ENCODE assay signal across 28 mouse cellular contexts in genomic region chr9:68883005-68883404, GRCm38 (mm10).
DNase-seq lines count a peak whose midpoint lies in the region; ATAC-seq and TF ChIP-seq lines count a peak whose summit lies in the region.
"Had no signal": no experiment of that assay in that cellular context is flagged by ENCODE, and none has a peak within 500 bp of the region (broad histone marks: within the 10 kb centered on the region; RNA-seq: fewer than 3 reads in every experiment).

No protein-coding gene starts in this region.

- no peak for TF ChIP-seq EP300 in heart, adult 2 months (IDR thresholded peaks at IDR 0.05; ENCODE audit: insufficient read depth, low read depth, low read length)
- TF ChIP-seq EP300 in stomach, postnatal 0 days (optimal IDR thresholded peaks at IDR 0.05) = no peak

- no peaks in the 10 kb centered on the region for H3K27me3 ChIP-seq in heart, adult 2 months (ENCODE audit: control insufficient read depth, insufficient read depth, low read length)
- H3K27me3 ChIP-seq in heart, embryonic 12.5 days (replicated peaks) = no peaks in the 10 kb centered on the region
- H3K27me3 ChIP-seq in midbrain, embryonic 13.5 days = no peaks in the 10 kb centered on the region
- H3K27me3 ChIP-seq in midbrain, embryonic 11.5 days (ENCODE audit: control insufficient read depth, insufficient read depth, low read length) = no peaks in the 10 kb centered on the region
- H3K27me3 ChIP-seq in stomach, postnatal 0 days (ENCODE audit: control insufficient read depth, insufficient read depth, low read length) = no peaks in the 10 kb centered on the region
- H3K27me3 ChIP-seq: hindbrain, embryonic 15.5 days; neural tube, embryonic 12.5 days; stomach, embryonic 15.5 days had no signal

- no peak overlapping the region for H3K4me3 ChIP-seq in heart, adult 2 months
- no peak overlapping the region for H3K4me3 ChIP-seq in heart, embryonic 12.5 days
- H3K4me3 ChIP-seq in midbrain, embryonic 13.5 days (replicated peaks) = no peak overlapping the region
- no peak overlapping the region for H3K4me3 ChIP-seq in midbrain, embryonic 11.5 days (ENCODE audit: low read depth, low read length)
- no peak overlapping the region for H3K4me3 ChIP-seq in stomach, postnatal 0 days (ENCODE audit: low read depth, low read length)
- H3K4me3 ChIP-seq: hindbrain, embryonic 10.5 days; hindbrain, embryonic 15.5 days; midbrain, embryonic 10.5 days; myocyte; neural tube, embryonic 12.5 days; stomach, embryonic 15.5 days had no signal

- intact Hi-C loops in heart, adult 2 months (cut with DNase I) = loop anchor here (5.0 kb wide), 1 partner anchor 239 kb away; no protein-coding TSS in a partner anchor

- H3K4me2 ChIP-seq in heart, embryonic 12.5 days = no peak overlapping the region
- no peak overlapping the region for H3K4me2 ChIP-seq in midbrain, embryonic 13.5 days (replicated peaks)
- H3K4me2 ChIP-seq in midbrain, embryonic 11.5 days = no peak overlapping the region
- no peak overlapping the region for H3K4me2 ChIP-seq in stomach, postnatal 0 days (replicated peaks; ENCODE audit: low read depth)
- H3K4me2 ChIP-seq: heart, embryonic 11.5 days; hindbrain, embryonic 15.5 days; neural tube, embryonic 12.5 days; stomach, embryonic 15.5 days had no signal

- no peak overlapping the region for H3K9ac ChIP-seq in heart, adult 2 months (ENCODE audit: low read depth, low read length)
- no peak overlapping the region for H3K9ac ChIP-seq in heart, embryonic 12.5 days
- H3K9ac ChIP-seq in midbrain, embryonic 13.5 days (replicated peaks) = no peak overlapping the region
- H3K9ac ChIP-seq in midbrain, embryonic 11.5 days (ENCODE audit: low read length) = no peak overlapping the region
- no peak overlapping the region for H3K9ac ChIP-seq in stomach, postnatal 0 days (ENCODE audit: low read length)
- H3K9ac ChIP-seq: hindbrain, embryonic 15.5 days; liver, embryonic 14.5 days; neural tube, embryonic 12.5 days; stomach, embryonic 15.5 days had no signal

- WGBS in heart, adult 2 months = 42% methylated on average over 6 of the region's 6 CpGs
- WGBS in heart, embryonic 12.5 days = 57% methylated on average over 6 of the region's 6 CpGs
- WGBS in midbrain, embryonic 13.5 days = 54% methylated on average over 6 of the region's 6 CpGs
- 67% methylated on average over 6 of the region's 6 CpGs for WGBS in midbrain, embryonic 11.5 days
- 59% methylated on average over 6 of the region's 6 CpGs for WGBS in stomach, postnatal 0 days

- TF ChIP-seq CTCF in heart, adult 2 months (IDR thresholded peaks at IDR 0.05) = no peak
- no peak for TF ChIP-seq CTCF in stomach, postnatal 0 days (IDR thresholded peaks at IDR 0.05; ENCODE audit: low read depth)

- H3K4me1 ChIP-seq in heart, adult 2 months (ENCODE audit: control insufficient read depth, insufficient read depth, low read length) = peaks cover 17% of the 10 kb centered on the region
- H3K4me1 ChIP-seq in heart, embryonic 12.5 days (replicated peaks) = peaks cover 17% of the 10 kb centered on the region
- peaks cover 36% of the 10 kb centered on the region for H3K4me1 ChIP-seq in midbrain, embryonic 13.5 days (replicated peaks)
- H3K4me1 ChIP-seq in midbrain, embryonic 11.5 days (ENCODE audit: control insufficient read depth, insufficient read depth, low read length) = peaks cover 6% of the 10 kb centered on the region
- H3K4me1 ChIP-seq in stomach, postnatal 0 days (replicated peaks; ENCODE audit: control insufficient read depth, insufficient read depth) = no peaks in the 10 kb centered on the region

- peak overlapping the region; percentile 75 for H3K27ac ChIP-seq in heart, adult 2 months
- H3K27ac ChIP-seq in heart, embryonic 12.5 days (ENCODE audit: poor library complexity, severe bottlenecking) = no peak overlapping the region
- no peak overlapping the region for H3K27ac ChIP-seq in midbrain, embryonic 13.5 days
- H3K27ac ChIP-seq in midbrain, embryonic 11.5 days (ENCODE audit: low read depth, low read length) = no peak overlapping the region
- no peak overlapping the region for H3K27ac ChIP-seq in stomach, postnatal 0 days (replicated peaks)
- H3K27ac ChIP-seq: hindbrain, embryonic 10.5 days; hindbrain, embryonic 15.5 days; liver, embryonic 14.5 days; midbrain, embryonic 10.5 days; neural tube, embryonic 12.5 days; stomach, embryonic 15.5 days had no signal

- H3K36me3 ChIP-seq in heart, adult 2 months (ENCODE audit: control insufficient read depth, insufficient read depth, low read length) = peaks cover 8% of the 10 kb centered on the region
- H3K36me3 ChIP-seq in heart, embryonic 12.5 days = no peaks in the 10 kb centered on the region
- H3K36me3 ChIP-seq in midbrain, embryonic 13.5 days = no peaks in the 10 kb centered on the region
- H3K36me3 ChIP-seq in midbrain, embryonic 11.5 days (ENCODE audit: control insufficient read depth, insufficient read depth, low read length) = no peaks in the 10 kb centered on the region
- no peaks in the 10 kb centered on the region for H3K36me3 ChIP-seq in stomach, postnatal 0 days (ENCODE audit: control insufficient read depth, insufficient read depth, low read length)
- H3K36me3 ChIP-seq: hindbrain, embryonic 10.5 days; hindbrain, embryonic 15.5 days; midbrain, embryonic 10.5 days; neural tube, embryonic 12.5 days; stomach, embryonic 15.5 days had no signal

- no peaks in the 10 kb centered on the region for H3K9me3 ChIP-seq in heart, embryonic 12.5 days (replicated peaks)
- no peaks in the 10 kb centered on the region for H3K9me3 ChIP-seq in midbrain, embryonic 13.5 days
- no peaks in the 10 kb centered on the region for H3K9me3 ChIP-seq in midbrain, embryonic 11.5 days (ENCODE audit: control insufficient read depth, low read length)
- H3K9me3 ChIP-seq in stomach, postnatal 0 days (ENCODE audit: control insufficient read depth, low read length) = no peaks in the 10 kb centered on the region
- H3K9me3 ChIP-seq: hindbrain, embryonic 10.5 days; hindbrain, embryonic 15.5 days; midbrain, embryonic 10.5 days; neural tube, embryonic 12.5 days; stomach, embryonic 15.5 days had no signal

- no peak for DNase-seq in heart, adult 2 months
- no peak for DNase-seq in midbrain, embryonic 11.5 days (ENCODE audit: low spot score, missing footprints)
- DNase-seq in adrenal gland, postnatal 25 days = no peak
- no peak for DNase-seq in stomach, postnatal 0 days (ENCODE audit: low spot score)
- DNase-seq: adrenal gland, postnatal 14 days; cerebellum, adult 18-20 months; cerebellum, postnatal 14 days; gastrocnemius, postnatal 25 days; kidney, adult 11 months; kidney, postnatal 14 days; lung, postnatal 4 days; right cerebral cortex, adult 18-20 months; right cerebral cortex, postnatal 4 days; thymus, postnatal 25 days had no signal

- H3K79me2 ChIP-seq in heart, adult 2 months (replicated peaks; ENCODE audit: control insufficient read depth, insufficient read depth, low read length) = no peaks in the 10 kb centered on the region

- TF ChIP-seq POLR2A in heart, adult 2 months (IDR thresholded peaks at IDR 0.05; ENCODE audit: insufficient read depth, low read depth, low read length) = no peak

- no peak for ATAC-seq in heart, embryonic 12.5 days (ENCODE audit: insufficient number of reproducible peaks, low FRiP score)
- 0 out of 2 replicates have a peak, but pooled peaks have one; percentile 30 for ATAC-seq in midbrain, embryonic 13.5 days
- no peak for ATAC-seq in midbrain, embryonic 11.5 days (ENCODE audit: low FRiP score)
- ATAC-seq in hematopoietic stem cell, adult 5-6 weeks (replicated peaks in 1 of 2; ENCODE audit: insufficient read depth in 1 of 2, low FRiP score in 2 of 2, low TSS enrichment in 1 of 2, low read depth in 1 of 2, poor library complexity in 2 of 2, severe bottlenecking in 2 of 2) = peak; percentile 43 to 45; a peak in 1 of 4 replicates
- peak; percentile 34 for ATAC-seq in megakaryocyte progenitor cell, adult 5-6 weeks (replicated peaks; ENCODE audit: poor library complexity)
- ATAC-seq in stomach, postnatal 0 days (ENCODE audit: low FRiP score, low TSS enrichment) = no peak
- ATAC-seq: CD4-positive, CD25-positive, alpha-beta regulatory T cell, adult 4 months; inflammation-experienced regulatory T-cells, adult 6 months had no signal

Comparison
In these comparisons a context has a peak if more than half of its experiments do, and no peak if none do; other contexts are left out.
1. ATAC-seq: peak in midbrain, embryonic 13.5 days (single experiment), hematopoietic stem cell, adult 5-6 weeks (2 of 2) and megakaryocyte progenitor cell, adult 5-6 weeks (single experiment); none in heart, embryonic 12.5 days (single experiment), midbrain, embryonic 11.5 days (single experiment) and stomach, postnatal 0 days (single experiment).